Mouse (Mus musculus) intestine, embryonic 16.5 days (tissue): ENCODE measurements around the gene Ypel3. TPM values are rescaled to one million over a fixed set of nuclear protein-coding genes. Genes with fewer than 3 reads are reported as not detected.
"Not testable (repeated sequence)": the region's sequence is repeated elsewhere in the genome, so short reads cannot be mapped to it uniquely, and the experiment has no call there.

ENCODE experiments used
- ATAC-seq: fragments of 200-750 bp; cut with Nextera tagmentation; 2 replicates; pipeline ENCODE4 v1.8.0; 2017; ENCODE audit warnings: moderate TSS enrichment, moderate library complexity
- H3K27ac ChIP-seq: fragments of 300-500 bp; sonication (generic); 2 replicates; pipeline ENCODE4 v1.5.1; 2014; ENCODE audit warnings: mild to moderate bottlenecking, low read length
- H3K27me3 ChIP-seq: fragments of 300-500 bp; sonication (generic); replicated peaks from 2 replicates; pipeline ENCODE4 v1.6.1; 2014; ENCODE audit warnings: low read length, control low read depth, mixed read lengths; ENCODE audit not compliant: control insufficient read depth, insufficient read depth
- H3K36me3 ChIP-seq: fragments of 300-500 bp; sonication (generic); 2 replicates; pipeline ENCODE4 v1.6.1; 2014; ENCODE audit warnings: low read length, control low read depth; ENCODE audit not compliant: control insufficient read depth, insufficient read depth
- H3K4me1 ChIP-seq: fragments of 300-500 bp; sonication (generic); 2 replicates; pipeline ENCODE4 v1.6.1; 2014; ENCODE audit warnings: low read length, control low read depth, mixed read lengths; ENCODE audit not compliant: control insufficient read depth, insufficient read depth
- H3K4me2 ChIP-seq: fragments of 300-500 bp; sonication (generic); 2 replicates; pipeline ENCODE4 v1.6.1; 2014; ENCODE audit warnings: low read depth, low read length, control low read depth
- H3K4me3 ChIP-seq: fragments of 300-500 bp; sonication (generic); 2 replicates; pipeline ENCODE4 v1.5.1; 2014; ENCODE audit warnings: mild to moderate bottlenecking, low read length
- H3K9ac ChIP-seq: fragments of 300-500 bp; sonication (generic); 2 replicates; pipeline ENCODE4 v1.6.1; 2014; ENCODE audit warnings: low read depth, low read length
- H3K9me3 ChIP-seq: fragments of 300-500 bp; sonication (generic); 2 replicates; pipeline ENCODE4 v1.6.1; 2016; ENCODE audit warnings: low read length, control low read depth; ENCODE audit not compliant: control insufficient read depth
- WGBS: fragments of 180-500 bp; shearing (Covaris S2); extraction: QIAGEN DNeasy Blood & Tissue Kit; methylation state at CpG from one replicate; pipeline ENCODE4 v1.1.7; 2014; 5-methylcytosine and 5-hydroxymethylcytosine counted together
- polyA plus RNA-seq: library from polyadenylated mRNA; unstranded; fragments of >200 nt; fragmentation: Nextera tagmentation; extraction: Ambion mirVana; gene quantifications from 2 replicates; pipeline ENCODE4 v1.2.1, GENCODE M21; 2015

The Ypel3 gene
- polyA plus RNA-seq, 1 experiment from 2014 or later: 59.5 TPM

GRCm38 (mm10) chr7:126775978-126776234 lies 849 bp upstream of the Ypel3 start:
- no peaks in the 10 kb centered on the region for H3K9me3 ChIP-seq
- H3K9ac ChIP-seq: peak overlapping the region; percentile 87
- 42% methylated on average over 3 of the region's 3 CpGs for WGBS
- peak overlapping the region; percentile 92 for H3K27ac ChIP-seq
- peak overlapping the region; percentile 88 for H3K4me2 ChIP-seq
- H3K36me3 ChIP-seq: no peaks in the 10 kb centered on the region; the same call in 1 of the 2 replicates
- peaks cover 34% of the 10 kb centered on the region for H3K4me1 ChIP-seq
- peak overlapping the region; percentile 67; the same call in 1 of the 2 replicates for H3K4me3 ChIP-seq
- no peaks in the 10 kb centered on the region for H3K27me3 ChIP-seq
- ATAC-seq: no peak

GRCm38 (mm10) chr7:126777476-126777875 lies 721 bp downstream of the Ypel3 start:
- Histone ChIP-seq H3K27ac (no peak overlapping the region), H3K9ac (peak overlapping the region; percentile 87), H3K36me3 (no peaks in the 10 kb centered on the region; the same call in 1 of the 2 replicates), H3K4me3 (peak overlapping the region; percentile 67), H3K27me3 (no peaks in the 10 kb centered on the region), H3K4me2 (peak overlapping the region; percentile 88), H3K9me3 (no peaks in the 10 kb centered on the region), H3K4me1 (peaks cover 43% of the 10 kb centered on the region)
- ATAC-seq: no peak
- WGBS: 52% methylated on average over 10 of the region's 10 CpGs

DNA sequence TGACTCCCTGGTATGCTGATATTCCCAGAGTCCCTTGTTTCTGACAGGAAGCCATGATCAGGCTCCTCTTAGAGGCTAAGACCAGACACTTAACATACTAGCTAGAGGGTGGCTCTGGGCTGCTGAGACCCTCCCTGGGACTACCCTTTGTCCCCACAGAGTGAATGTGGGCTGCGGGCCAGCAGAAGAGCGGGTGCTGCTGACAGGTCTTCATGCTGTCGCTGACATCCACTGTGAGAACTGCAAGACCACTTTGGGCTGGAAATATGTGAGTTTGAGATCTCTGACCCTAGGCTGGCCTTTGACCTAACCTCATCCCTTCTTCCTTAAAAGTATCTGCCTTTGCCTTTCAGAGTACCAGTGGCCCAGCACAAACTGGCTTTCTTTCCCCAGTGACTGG lies 1.4 kb downstream of the Ypel3 start:
- H3K27ac ChIP-seq: no peak overlapping the region
- no peak for ATAC-seq
- H3K9ac ChIP-seq: 0 out of 2 replicates have a peak overlapping the region, but pooled peaks have one; percentile 87

GRCm38 (mm10) chr7:126779101-126779500 lies 2.3 kb downstream of the Ypel3 start:
- not testable (repeated sequence) for H3K9me3 ChIP-seq, ATAC-seq, H3K4me3 ChIP-seq, H3K36me3 ChIP-seq, H3K27me3 ChIP-seq, H3K9ac ChIP-seq, H3K4me2 ChIP-seq
- Histone ChIP-seq H3K4me1 (peaks cover 43% of the 10 kb centered on the region), H3K27ac (peak overlapping the region; percentile 25; the same call in 1 of the 2 replicates)
- 86% methylated on average over 7 of the region's 7 CpGs for WGBS

More for the DNA sequence above, 1.4 kb downstream of the Ypel3 start:
- Histone ChIP-seq H3K27me3 (no peaks in the 10 kb centered on the region), H3K4me2 (no peak overlapping the region), H3K4me1 (peaks cover 43% of the 10 kb centered on the region), H3K9me3 (no peaks in the 10 kb centered on the region), H3K36me3 (no peaks in the 10 kb centered on the region; the same call in 1 of the 2 replicates), H3K4me3 (no peak overlapping the region)
- 92% methylated on average over 3 of the region's 3 CpGs for WGBS

- H3K27me3 ChIP-seq: no peaks in the 10 kb centered on the region
- H3K27ac ChIP-seq: peak overlapping the region; percentile 26
- H3K36me3 ChIP-seq: peaks cover 5% of the 10 kb centered on the region
- H3K4me2 ChIP-seq: peak overlapping the region; percentile 75
- under 1% methylated on average over 21 of the region's 21 CpGs for WGBS
- no peaks in the 10 kb centered on the region for H3K9me3 ChIP-seq
- peaks cover 40% of the 10 kb centered on the region for H3K4me1 ChIP-seq
- peak overlapping the region; percentile 57 for H3K9ac ChIP-seq
- ATAC-seq: peak; percentile 69
- peak overlapping the region; percentile 40 for H3K4me3 ChIP-seq
Measured at GRCm38 (mm10) chr7:126779983-126780970, 3.5 kb downstream of the Ypel3 start.

GRCm38 (mm10) chr7:126780971-126781635 lies 4.3 kb downstream of the Ypel3 start, which contains the start of gene Tbx6:
Gene Tbx6 (plus strand): TSS chr7:126781483.
- peak within 1 kb of the TSS; percentile 75 for H3K4me2 ChIP-seq
- ATAC-seq: peak; percentile 12
- peaks cover 11% of the 10 kb centered on the region for H3K36me3 ChIP-seq
- H3K27me3 ChIP-seq: no peaks in the 10 kb centered on the region
- H3K9me3 ChIP-seq: no peaks in the 10 kb centered on the region
- WGBS: 7% methylated on average over 22 of the region's 22 CpGs
- peak within 1 kb of the TSS; percentile 57 for H3K9ac ChIP-seq
- H3K4me3 ChIP-seq: peak within 1 kb of the TSS; percentile 40
- H3K27ac ChIP-seq: peak within 1 kb of the TSS; percentile 26
- peaks cover 36% of the 10 kb centered on the region for H3K4me1 ChIP-seq

DNA sequence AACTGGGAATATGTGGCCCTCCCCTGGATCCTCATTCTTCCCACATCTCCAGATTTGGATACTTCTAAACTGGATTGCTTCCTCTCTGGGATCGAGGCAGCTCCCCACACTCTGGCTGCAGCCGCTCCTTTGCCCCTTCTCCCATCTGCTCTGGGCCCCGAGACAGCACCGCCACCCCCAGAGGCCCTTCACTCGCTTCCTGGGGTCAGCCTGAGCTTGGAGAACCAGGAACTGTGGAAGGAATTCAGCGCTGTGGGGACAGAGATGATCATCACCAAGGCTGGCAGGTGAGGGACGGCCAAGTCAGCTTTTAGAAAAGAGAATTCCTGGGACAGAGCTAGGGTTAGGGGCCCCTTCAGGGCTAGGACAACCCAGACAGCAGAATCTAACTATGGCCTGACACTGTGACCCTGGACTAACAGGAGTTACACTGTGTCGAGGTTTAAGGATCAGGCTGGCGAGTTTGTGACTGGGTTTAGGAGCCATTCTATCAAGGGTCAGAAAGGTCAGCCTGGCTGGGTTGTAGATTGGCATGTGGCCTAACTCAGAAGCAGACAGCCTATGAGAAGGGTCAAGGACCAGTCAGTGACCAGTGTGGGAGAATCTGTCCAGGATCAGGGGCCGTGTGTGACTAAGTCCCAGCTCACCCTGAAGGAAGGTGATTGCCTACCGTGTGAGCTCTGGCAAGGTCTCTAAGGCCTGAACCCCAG lies 5.1 kb downstream of the Ypel3 start:
- no peaks in the 10 kb centered on the region for H3K9me3 ChIP-seq
- no peaks in the 10 kb centered on the region for H3K27me3 ChIP-seq
- H3K9ac ChIP-seq: peak overlapping the region; percentile 57
- no peak for ATAC-seq
- peaks cover 18% of the 10 kb centered on the region for H3K36me3 ChIP-seq
- 43% methylated on average over 11 of the region's 11 CpGs for WGBS
- H3K4me1 ChIP-seq: peaks cover 32% of the 10 kb centered on the region
- H3K4me3 ChIP-seq: no peak overlapping the region
- no peak overlapping the region for H3K27ac ChIP-seq
- H3K4me2 ChIP-seq: peak overlapping the region; percentile 75; the same call in 1 of the 2 replicates

GRCm38 (mm10) chr7:126782693-126783092 lies 5.9 kb downstream of the Ypel3 start:
- no peak for ATAC-seq
- Histone ChIP-seq H3K27ac (no peak overlapping the region), H3K4me1 (peaks cover 26% of the 10 kb centered on the region), H3K4me2 (no peak overlapping the region), H3K36me3 (peaks cover 24% of the 10 kb centered on the region), H3K9me3 (no peaks in the 10 kb centered on the region), H3K27me3 (no peaks in the 10 kb centered on the region), H3K9ac (no peak overlapping the region), H3K4me3 (no peak overlapping the region)
- 83% methylated on average over 13 of the region's 13 CpGs for WGBS

GRCm38 (mm10) chr7:126784469-126784868 lies 7.7 kb downstream of the Ypel3 start:
- Histone ChIP-seq H3K4me1 (peaks cover 18% of the 10 kb centered on the region), H3K27ac (no peak overlapping the region), H3K27me3 (no peaks in the 10 kb centered on the region), H3K4me3 (no peak overlapping the region), H3K9me3 (no peaks in the 10 kb centered on the region), H3K36me3 (peaks cover 31% of the 10 kb centered on the region), H3K9ac (no peak overlapping the region), H3K4me2 (no peak overlapping the region)
- 77% methylated on average over 7 of the region's 7 CpGs for WGBS
- ATAC-seq: no peak
